Mouse (Mus musculus) liver, embryonic 14.5 days (tissue): ENCODE measurements around the gene Sufu. TPM values are rescaled to one million over a fixed set of nuclear protein-coding genes. Genes with fewer than 3 reads are reported as not detected.

Experiments
- ATAC-seq: fragments of 200-750 bp; cut with Nextera tagmentation; 2 replicates; pipeline ENCODE4 v1.8.0; 2017; ENCODE audit warnings: moderate number of reproducible peaks, mild to moderate bottlenecking, moderate library complexity; ENCODE audit not compliant: insufficient read depth
- DNase-seq, 3 experiments: peaks; one replicate each; pipeline ENCODE4 v3.0.0-alpha.2; 2012 to 2013; ENCODE audit warnings: low read depth in 3 of 3, low spot score in 3 of 3
- H3K27ac ChIP-seq: fragments of 300-500 bp; sonication (generic); 2 replicates; pipeline ENCODE4 v1.5.1; 2014; ENCODE audit warnings: moderate library complexity, mild to moderate bottlenecking, control low read depth, inconsistent platforms
- H3K27me3 ChIP-seq: fragments of 300-500 bp; sonication (generic); 2 replicates; pipeline ENCODE4 v1.6.1; 2014; ENCODE audit warnings: mild to moderate bottlenecking, low read length, moderate library complexity; ENCODE audit not compliant: control insufficient read depth, insufficient read depth
- H3K36me3 ChIP-seq: fragments of 300-500 bp; sonication (generic); replicated peaks from 2 replicates; pipeline ENCODE4 v1.6.1; 2014; ENCODE audit warnings: low read depth; ENCODE audit not compliant: control insufficient read depth, insufficient read depth
- H3K4me1 ChIP-seq, 2 experiments: fragments of 200-500 bp in 1 of 2; fragments of 300-500 bp in 1 of 2; sonication (generic) in 1 of 2; replicated peaks; 2 replicates each; pipeline ENCODE4 v1.6.1; 2012 to 2014; ENCODE audit warnings: antibody characterized with exemption in 1 of 2, inconsistent platforms in 1 of 2, low read length in 1 of 2; ENCODE audit not compliant: control insufficient read depth in 2 of 2, insufficient read depth in 2 of 2
- H3K4me2 ChIP-seq: fragments of 300-500 bp; sonication (generic); 2 replicates; pipeline ENCODE4 v1.6.1; 2014; ENCODE audit warnings: low read depth, mild to moderate bottlenecking, control low read depth, moderate library complexity
- H3K4me3 ChIP-seq, 2 experiments: fragments of 200-500 bp in 1 of 2; fragments of 300-500 bp in 1 of 2; sonication (generic) in 1 of 2; 2 replicates each; pipeline ENCODE4 v1.5.1; 2012 to 2014; ENCODE audit warnings: low read depth in 2 of 2, low read length in 2 of 2, mild to moderate bottlenecking in 2 of 2, control low read depth in 1 of 2, inconsistent platforms in 1 of 2, moderate library complexity in 1 of 2; ENCODE audit not compliant: insufficient read depth in 1 of 2
- H3K9ac ChIP-seq: fragments of 300-500 bp; sonication (generic); replicated peaks from 2 replicates; pipeline ENCODE4 v1.6.1; 2014; ENCODE audit warnings: mild to moderate bottlenecking, control low read depth, moderate library complexity
- H3K9me3 ChIP-seq: fragments of 300-500 bp; sonication (generic); 2 replicates; pipeline ENCODE4 v1.6.1; 2016; ENCODE audit warnings: low read length, mixed read lengths; ENCODE audit not compliant: control insufficient read depth
- CTCF ChIP-seq: IDR thresholded peaks from 2 replicates; pipeline ENCODE4 v1.5.1; 2016; ENCODE audit warnings: antibody characterized with exemption, low read depth, control low read depth
- EP300 ChIP-seq: IDR thresholded peaks from 2 replicates; pipeline ENCODE4 v1.6.1; 2016; ENCODE audit warnings: antibody characterized with exemption, low read depth
- WGBS: fragments of 180-500 bp; shearing (Covaris S2); extraction: QIAGEN DNeasy Blood & Tissue Kit; methylation state at CpG from one replicate; pipeline ENCODE4 v1.1.7; 2014; ENCODE audit not compliant: insufficient replicate concordance; 5-methylcytosine and 5-hydroxymethylcytosine counted together
- polyA plus RNA-seq, 2 experiments: library from polyadenylated mRNA; depleted of rRNA in 1 of 2; stranded (reverse) in 1 of 2; unstranded in 1 of 2; fragments of >200 nt; fragmentation: Nextera tagmentation in 1 of 2; extraction: Ambion mirVana in 1 of 2; gene quantifications; 2 replicates each; pipeline versions ENCODE4 v1.2.1 to v1.2.3; 2012 to 2014

The Sufu gene
- polyA plus RNA-seq, 2 experiments, result 3.6 to 4.2 TPM

DNA sequence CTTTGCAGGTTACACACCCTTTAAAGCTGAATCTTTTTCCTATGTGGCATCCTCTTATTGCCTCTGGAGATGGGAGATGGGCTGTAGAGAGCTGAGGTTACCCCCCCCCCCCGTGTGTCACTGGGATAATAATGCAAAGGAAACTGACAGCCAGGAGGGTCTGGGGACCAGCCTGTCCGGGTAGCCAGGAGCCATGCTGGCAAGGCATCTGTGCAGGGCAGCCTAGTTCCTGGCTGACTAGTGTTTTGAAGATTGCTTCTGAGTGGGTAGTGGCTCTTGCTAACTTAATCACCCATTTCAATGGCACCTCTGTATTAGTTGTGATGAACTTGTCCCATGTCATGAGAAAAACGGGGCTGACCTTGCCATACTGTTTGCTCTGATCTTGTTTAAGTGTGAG is 1.7 kb downstream of the Sufu start:
- H3K4me2 ChIP-seq, result no peak overlapping the region; the same call in 1 of the 2 replicates
- TF ChIP-seq CTCF, result no peak
- no peak for TF ChIP-seq EP300
- WGBS, result 56% methylated on average over 3 of the region's 3 CpGs
- no peaks in the 10 kb centered on the region for H3K27me3 ChIP-seq
- peaks cover 11 to 21% of the 10 kb centered on the region in 2 experiments for H3K4me1 ChIP-seq
- H3K36me3 ChIP-seq, result peaks cover 2% of the 10 kb centered on the region; the same call in 1 of the 2 replicates
- H3K9me3 ChIP-seq, result no peaks in the 10 kb centered on the region
- ATAC-seq, result no peak
- no peak overlapping the region for H3K4me3 ChIP-seq
- H3K27ac ChIP-seq, result no peak overlapping the region
- H3K9ac ChIP-seq, result no peak overlapping the region
- DNase-seq, result no peak

DNA sequence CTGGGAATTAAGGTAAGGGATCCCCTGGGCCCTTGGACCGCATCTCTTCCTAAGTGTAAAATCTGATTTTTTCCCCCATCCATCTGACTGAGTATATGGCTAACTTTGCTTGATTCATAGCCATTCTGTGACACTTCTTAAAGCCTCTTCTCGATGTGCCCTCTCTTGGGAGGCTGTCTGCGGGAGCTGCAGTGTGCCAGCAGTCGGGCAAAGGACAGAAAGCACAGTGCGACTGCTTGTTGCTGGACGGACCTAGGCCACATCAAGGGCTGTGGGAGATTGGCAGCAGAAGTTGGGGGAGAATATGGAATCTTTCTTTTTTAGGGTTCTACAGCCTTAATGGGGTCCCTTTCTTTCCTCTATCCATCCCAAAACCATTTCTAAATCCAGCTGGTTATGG is 2.7 kb downstream of the Sufu start:
- Histone ChIP-seq H3K27me3 (no peaks in the 10 kb centered on the region), H3K4me3 (no peak overlapping the region), H3K27ac (no peak overlapping the region), H3K4me2 (no peak overlapping the region), H3K9ac (no peak overlapping the region), H3K4me1 (peaks cover 7 to 15% of the 10 kb centered on the region in 2 experiments), H3K36me3 (peaks cover 2% of the 10 kb centered on the region; the same call in 1 of the 2 replicates), H3K9me3 (no peaks in the 10 kb centered on the region)
- DNase-seq (no peak), ATAC-seq (no peak)
- no peak for TF ChIP-seq EP300
- no peak for TF ChIP-seq CTCF
- WGBS, result 85% methylated on average over 6 of the region's 6 CpGs

DNA sequence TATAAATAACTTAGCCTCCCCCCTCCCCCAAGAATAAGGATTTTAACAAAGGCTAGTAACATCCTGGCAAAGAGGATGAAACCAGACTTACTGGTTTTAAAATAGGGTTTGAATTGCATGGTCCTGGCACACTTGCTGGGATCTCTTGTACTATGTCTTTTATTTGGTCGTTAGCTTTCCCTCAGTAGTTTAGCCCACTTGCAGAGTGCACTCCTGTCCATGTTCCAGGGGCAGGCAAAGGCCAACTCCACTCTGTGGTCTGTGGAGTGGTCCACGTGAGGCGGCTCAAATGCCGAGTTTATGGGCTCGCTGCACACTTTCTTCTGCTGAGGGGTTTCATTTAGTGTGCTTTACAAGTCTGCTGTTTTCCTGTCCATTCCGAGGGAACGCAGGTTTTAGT is 3.2 kb downstream of the Sufu start:
- no peak for DNase-seq
- Histone ChIP-seq H3K9ac (no peak overlapping the region), H3K4me1 (peaks cover 4 to 12% of the 10 kb centered on the region in 2 experiments; a peak in 3 of 4 replicates), H3K27ac (no peak overlapping the region), H3K4me3 (no peak overlapping the region), H3K36me3 (peaks cover 2% of the 10 kb centered on the region; the same call in 1 of the 2 replicates), H3K27me3 (no peaks in the 10 kb centered on the region), H3K9me3 (no peaks in the 10 kb centered on the region), H3K4me2 (no peak overlapping the region)
- TF ChIP-seq EP300 (no peak), CTCF (no peak)
- WGBS, result 82% methylated on average over 7 of the region's 7 CpGs
- no peak for ATAC-seq

DNA sequence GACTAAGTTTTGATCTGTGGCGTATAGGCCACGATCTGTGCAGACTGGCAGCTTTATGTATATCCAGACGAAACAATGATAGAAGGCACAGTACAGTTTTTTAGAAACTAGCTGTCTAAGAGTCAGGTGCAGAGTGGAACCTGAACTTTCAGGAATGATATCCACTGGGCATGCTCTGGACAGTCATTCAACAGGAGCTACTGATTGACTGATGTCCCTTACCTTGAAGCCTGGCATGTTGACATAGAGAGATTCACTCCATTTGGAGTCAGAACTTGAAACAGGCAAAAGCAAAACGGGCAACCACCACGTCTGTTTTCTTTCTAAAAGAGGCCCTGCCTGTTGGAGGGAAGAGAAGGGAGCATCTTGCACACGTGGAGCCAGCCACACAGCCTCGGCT is 3.9 kb downstream of the Sufu start:
- Histone ChIP-seq H3K27ac (no peak overlapping the region), H3K27me3 (no peaks in the 10 kb centered on the region), H3K9me3 (no peaks in the 10 kb centered on the region), H3K4me1 (peaks cover 4 to 12% of the 10 kb centered on the region in 2 experiments; a peak in 3 of 4 replicates), H3K9ac (no peak overlapping the region), H3K4me3 (no peak overlapping the region), H3K4me2 (no peak overlapping the region), H3K36me3 (peaks cover 2% of the 10 kb centered on the region; the same call in 1 of the 2 replicates)
- TF ChIP-seq CTCF (no peak), EP300 (no peak)
- 67% methylated on average over 7 of the region's 7 CpGs for WGBS
- DNase-seq (no peak), ATAC-seq (no peak)

DNA sequence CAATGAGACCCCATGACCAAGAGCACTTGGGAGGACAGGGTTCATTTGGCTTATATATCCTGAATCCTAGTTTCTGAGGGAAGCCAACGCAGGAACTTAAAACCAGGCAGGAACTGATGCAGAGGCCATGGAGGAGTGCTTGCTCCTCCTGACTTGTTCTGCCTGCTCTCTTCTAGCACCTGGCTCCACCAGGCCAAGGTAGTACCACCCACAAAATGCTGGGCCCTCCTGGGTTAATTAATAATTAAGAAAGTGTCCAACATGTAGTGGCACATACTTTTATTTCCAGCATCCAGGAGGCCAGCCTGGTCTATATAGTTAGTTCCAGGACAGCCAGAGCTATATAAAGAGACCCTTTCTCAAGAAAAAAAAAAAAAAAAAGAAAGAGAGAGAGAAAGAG is 7.3 kb downstream of the Sufu start:
- H3K27me3 ChIP-seq, result no peaks in the 10 kb centered on the region
- no peak overlapping the region for H3K9ac ChIP-seq
- peaks cover 2% of the 10 kb centered on the region; the same call in 1 of the 2 replicates for H3K36me3 ChIP-seq
- TF ChIP-seq CTCF, result no peak
- TF ChIP-seq EP300, result no peak
- WGBS, result 95% methylated on average over 1 of the region's 1 CpGs
- no peak overlapping the region for H3K4me3 ChIP-seq
- H3K4me2 ChIP-seq, result no peak overlapping the region
- DNase-seq (no peak), ATAC-seq (no peak)
- H3K9me3 ChIP-seq, result no peaks in the 10 kb centered on the region
- H3K27ac ChIP-seq, result no peak overlapping the region
- H3K4me1 ChIP-seq, result no peaks in the 10 kb centered on the region
